Mouse (Mus musculus): ENCODE measurements at regions not wholly inside any gene's neighbourhood (a gene's known extent, or its start where the extent isn't known, plus 50 kb on each side); places are given as distances from the start of the nearest gene placed in this dataset.
"Not testable (repeated sequence)": the region's sequence is repeated elsewhere in the genome, so short reads cannot be mapped to it uniquely, and the experiment has no call there.

GRCm38 (mm10) chr17:91733927-91734324, 641.1 kb upstream of the Nrxn1 start:
- DNase-seq, result peak; percentile 48

GRCm38 (mm10) chr17:91733174-91733926, 640.5 kb upstream of the Nrxn1 start:
- no peak for DNase-seq

- DNase-seq, result no peak
Observed at GRCm38 (mm10) chr17:91710412-91710811, 617.5 kb upstream of the Nrxn1 start.

- DNase-seq, result no peak
Observed at GRCm38 (mm10) chr17:91691063-91691462, 598.2 kb upstream of the Nrxn1 start.

GRCm38 (mm10) chr17:91657449-91657848, 564.6 kb upstream of the Nrxn1 start:
- no peak for DNase-seq

- no peak for DNase-seq
Observed at GRCm38 (mm10) chr17:91657036-91657435, 564.2 kb upstream of the Nrxn1 start.

- DNase-seq, result no peak
Observed at GRCm38 (mm10) chr17:91631915-91632314, 539.0 kb upstream of the Nrxn1 start.

GRCm38 (mm10) chr17:91614175-91614574, 521.3 kb upstream of the Nrxn1 start:
- not testable (repeated sequence) for DNase-seq

- DNase-seq, result no peak
Observed at GRCm38 (mm10) chr17:91589120-91589519, 496.2 kb upstream of the Nrxn1 start.

GRCm38 (mm10) chr17:91551058-91551691, 458.3 kb upstream of the Nrxn1 start:
- DNase-seq, result not testable (repeated sequence)

- DNase-seq, result no peak
Observed at GRCm38 (mm10) chr17:91531488-91531887, 438.6 kb upstream of the Nrxn1 start.

- no peak for DNase-seq
Observed at GRCm38 (mm10) chr17:91517256-91517655, 424.4 kb upstream of the Nrxn1 start.
